Mouse (Mus musculus) stomach, postnatal 0 days (tissue): Measurements from ENCODE around the gene Pitpna.

ENCODE experiments used
- CTCF ChIP-seq: IDR thresholded peaks from 2 replicates; pipeline ENCODE4 v1.5.1; 2016; ENCODE audit warnings: antibody characterized with exemption, low read depth, mild to moderate bottlenecking, moderate library complexity
- EP300 ChIP-seq: optimal IDR thresholded peaks from 2 replicates; pipeline ENCODE3; 2016; ENCODE audit warnings: antibody characterized with exemption

- TF ChIP-seq CTCF (no peak), EP300 (no peak)
These were observed 59.8 kb downstream of the Pitpna start for GRCm38 (mm10) chr11:75647681-75648211.
